Mouse (Mus musculus) 3T3-L1 (cell line): ENCODE data around the gene Mast4.

Experiments used
- DNase-seq: peaks from one replicate; pipeline ENCODE4 v3.0.0-alpha.2; 2015; ENCODE audit warnings: low read depth, low spot score

The Mast4 gene

DNA sequence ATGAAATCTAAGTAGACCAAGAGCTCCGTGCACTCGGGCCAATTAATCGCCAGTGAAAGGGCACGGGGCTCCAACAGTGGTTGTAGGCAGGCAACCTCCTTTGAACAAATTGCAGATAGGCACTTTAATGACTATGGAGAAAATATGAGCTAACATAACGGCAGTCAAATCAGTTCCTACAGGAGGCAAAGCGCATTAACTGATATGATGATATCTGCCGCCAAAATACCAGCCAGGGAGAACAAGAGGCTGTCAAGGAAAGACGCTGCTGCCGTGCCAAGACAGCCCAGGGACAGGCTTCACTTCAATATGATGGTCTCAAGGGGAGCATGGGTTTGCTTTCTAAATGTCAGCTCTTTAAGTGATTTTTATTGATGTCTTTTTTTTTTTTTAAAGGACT, 401.9 kb downstream of the Mast4 start:
- no peak for DNase-seq

DNA sequence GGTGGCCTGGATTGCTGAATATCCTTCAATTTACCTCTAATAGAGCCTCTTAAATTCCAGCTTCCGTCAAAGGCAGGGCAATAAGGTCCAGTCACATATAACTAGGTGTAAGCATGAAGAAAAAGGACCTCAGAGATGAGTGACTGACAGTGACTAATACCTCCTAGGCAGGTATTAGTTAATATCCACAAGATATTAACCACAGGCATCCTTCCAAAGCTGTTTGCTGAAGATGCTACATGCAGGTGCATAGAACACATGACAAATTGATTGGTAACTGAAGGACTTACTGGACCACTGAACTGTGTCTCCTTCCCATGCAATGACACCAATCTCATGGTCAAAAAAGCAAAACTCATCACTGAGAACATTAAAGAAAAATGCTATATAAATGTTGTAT, 402.3 kb downstream of the Mast4 start:
- no peak for DNase-seq

DNA sequence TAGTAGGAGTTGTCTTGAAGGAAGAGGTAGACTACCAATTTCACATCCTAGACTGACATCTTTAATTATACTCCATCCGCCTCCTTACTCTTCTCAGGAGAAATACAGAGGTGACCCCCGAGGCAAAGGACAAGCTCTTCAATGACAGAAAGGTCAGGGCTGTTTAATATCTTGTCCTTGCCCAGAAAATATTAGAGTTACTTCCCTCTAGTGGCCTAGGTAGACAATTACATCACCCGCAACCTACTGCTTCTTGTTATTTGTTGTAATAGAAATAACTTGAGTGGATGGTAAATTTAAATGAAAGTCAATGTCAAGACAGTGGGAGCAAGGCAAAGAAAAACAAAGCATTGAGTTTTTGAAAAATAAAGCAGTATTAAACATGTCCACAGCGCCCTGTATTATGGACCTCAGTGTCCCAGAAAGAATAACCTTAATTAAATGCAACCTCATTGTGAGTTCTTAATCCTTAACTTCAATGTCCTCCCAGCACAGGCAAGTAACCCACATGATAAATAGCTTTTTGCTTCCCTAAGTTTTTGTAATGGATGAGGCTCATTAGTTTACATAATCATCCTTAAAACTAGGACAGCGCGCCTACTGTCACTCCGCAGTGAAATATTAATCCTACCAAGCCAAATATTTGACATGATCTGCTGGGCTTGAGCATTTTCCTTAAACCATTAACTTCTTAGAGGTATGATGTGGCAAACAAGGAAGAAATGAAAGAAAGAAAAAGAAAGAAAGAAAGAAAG, 408.3 kb downstream of the Mast4 start:
- no peak for DNase-seq

DNA sequence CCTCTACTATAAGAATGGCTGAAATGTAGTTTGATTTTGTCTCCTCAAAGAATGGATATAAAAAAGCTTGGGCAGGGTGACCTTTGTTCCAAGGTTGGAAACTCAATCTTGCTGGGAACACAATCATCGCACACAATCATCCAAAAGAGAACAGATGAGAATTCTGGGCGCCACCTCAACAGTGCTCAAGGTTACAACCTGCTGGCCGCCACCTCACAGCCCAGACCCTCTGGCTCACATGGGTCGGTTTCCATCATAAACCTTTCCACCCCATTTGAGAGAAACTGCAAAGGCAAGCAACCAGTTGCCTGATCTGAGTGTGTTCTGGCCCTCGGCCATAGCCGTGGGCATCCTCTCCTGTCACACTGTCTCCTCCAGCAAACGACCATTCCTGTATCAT, 414.6 kb downstream of the Mast4 start:
- no peak for DNase-seq

DNA sequence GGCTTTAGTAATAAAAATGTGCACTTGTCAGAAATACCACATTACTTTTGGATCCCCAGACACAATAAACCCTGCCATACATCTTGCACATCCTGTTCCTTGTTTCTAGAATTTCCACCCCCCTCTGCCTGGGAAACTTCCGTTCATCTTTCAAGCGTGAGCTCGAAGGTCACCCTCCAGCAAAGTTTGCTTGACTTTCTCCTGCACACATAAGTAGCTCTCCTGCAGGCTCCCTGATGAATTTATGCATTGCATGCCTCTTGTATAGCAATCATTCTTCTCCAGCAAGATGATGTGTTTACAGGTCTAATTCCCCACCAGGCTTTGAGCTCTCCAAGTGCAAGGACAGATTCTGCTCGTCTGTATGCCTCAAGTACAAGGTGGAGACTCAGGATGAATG, 415.7 kb downstream of the Mast4 start:
- no peak for DNase-seq

DNA sequence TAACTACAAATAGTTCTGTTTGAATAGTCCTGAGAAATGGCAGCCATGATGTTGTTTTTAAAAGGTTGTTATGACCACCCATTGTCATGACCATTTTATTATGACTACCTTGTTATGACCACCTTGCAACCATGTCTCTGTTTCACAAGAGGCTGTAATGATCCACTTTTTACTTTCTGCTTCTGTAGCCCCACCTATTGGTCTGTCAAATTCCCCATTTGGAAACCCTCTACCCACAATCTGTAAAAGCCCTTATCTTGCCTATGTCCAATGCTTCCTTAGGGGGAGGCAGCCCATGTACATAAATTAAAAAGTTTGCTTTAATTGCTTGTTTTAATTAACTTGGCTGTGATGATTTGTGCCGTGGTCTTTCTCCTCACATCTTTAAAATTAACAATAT, 419.0 kb downstream of the Mast4 start:
- no peak for DNase-seq

DNA sequence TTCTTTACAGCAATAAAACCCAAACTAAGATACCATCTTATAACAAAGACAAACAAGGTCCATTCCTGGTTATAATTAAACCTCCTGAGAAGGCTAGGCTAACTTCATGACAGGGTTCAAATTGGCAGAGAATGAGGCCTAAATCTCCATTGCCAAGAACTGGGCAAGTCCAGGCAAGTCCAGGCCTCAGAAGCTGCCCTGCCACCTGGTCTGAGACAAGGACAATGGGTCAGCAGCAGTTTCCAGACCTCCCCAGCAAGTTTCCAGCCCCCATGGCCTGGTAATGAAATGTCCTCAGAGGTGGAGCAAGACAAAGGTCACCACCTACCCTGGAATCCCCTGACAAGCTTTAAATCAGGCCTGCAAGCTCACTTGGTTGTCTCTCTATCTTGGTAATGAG, 419.5 kb downstream of the Mast4 start:
- no peak for DNase-seq

DNA sequence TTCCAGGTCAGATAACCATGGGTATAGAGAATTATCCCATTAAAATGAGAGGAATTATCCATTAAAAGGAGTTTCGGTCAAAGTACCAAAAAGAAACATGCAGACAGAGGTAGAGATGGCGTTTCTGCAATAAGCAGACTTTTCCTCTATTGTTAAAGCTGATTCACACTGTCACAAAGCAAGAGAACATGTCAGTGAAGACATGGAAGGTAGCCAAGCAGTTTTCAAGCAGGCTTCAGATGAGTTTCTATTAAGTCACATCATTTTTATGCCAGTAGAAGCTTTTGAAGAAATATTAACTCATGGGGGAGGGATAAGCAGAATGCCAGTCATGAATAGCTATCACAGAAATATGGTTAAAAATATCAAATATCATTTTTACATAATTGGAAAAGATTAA, 420.4 kb downstream of the Mast4 start:
- DNase-seq: no peak

DNA sequence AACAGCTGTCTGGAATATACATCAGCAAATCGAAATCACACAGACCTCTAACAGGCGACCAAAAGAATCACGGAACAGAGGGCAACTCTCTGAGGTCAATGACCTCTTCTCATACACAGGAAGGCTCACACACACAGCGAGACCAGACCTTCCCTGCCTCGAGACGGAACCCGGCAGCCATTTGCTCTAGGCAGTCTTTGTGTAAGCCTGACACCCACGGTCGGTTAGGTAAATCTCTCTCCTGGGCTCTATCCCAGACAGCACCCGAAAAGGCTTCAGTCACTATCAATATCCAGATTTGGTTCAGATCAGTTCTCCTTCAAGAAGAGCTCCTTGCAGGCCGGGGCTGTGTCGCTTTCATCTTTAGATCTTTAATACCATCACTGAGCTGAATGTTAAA, 421.4 kb downstream of the Mast4 start:
- DNase-seq: no peak

DNA sequence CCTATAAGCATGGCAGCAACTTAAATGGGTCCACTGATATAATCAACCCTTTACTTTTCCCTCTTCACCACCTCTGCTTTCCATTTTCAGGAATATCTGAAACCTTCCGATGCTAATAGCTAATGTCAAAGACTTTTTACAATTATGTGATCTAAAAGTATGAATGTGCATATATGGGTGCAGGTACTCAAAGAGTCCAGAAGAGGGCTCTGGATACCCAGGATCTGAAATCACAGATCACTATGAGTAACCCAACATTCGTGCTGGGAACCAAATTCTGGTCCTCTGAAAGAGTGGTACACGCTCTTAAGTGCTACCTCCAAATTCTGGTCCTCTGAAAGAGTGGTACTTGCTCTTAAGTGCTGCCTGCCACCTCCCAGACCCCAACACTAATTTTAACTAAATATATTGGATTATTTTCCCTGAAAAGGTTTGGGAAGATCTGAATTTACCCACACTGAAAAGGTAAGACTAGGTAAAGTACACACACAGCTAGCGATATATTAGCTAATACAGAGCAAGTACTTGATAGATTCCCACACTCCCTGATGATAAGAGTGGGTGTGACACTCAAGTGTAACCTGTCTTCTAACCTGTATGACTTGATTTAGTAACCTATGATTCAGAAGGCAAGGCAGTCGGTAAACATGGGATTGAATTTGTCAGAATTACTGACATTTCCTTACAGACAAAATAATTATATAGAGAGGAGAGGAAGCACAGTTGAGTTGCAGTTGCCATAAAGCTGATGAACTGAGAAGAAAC, 424.5 kb downstream of the Mast4 start:
- no peak for DNase-seq

DNA sequence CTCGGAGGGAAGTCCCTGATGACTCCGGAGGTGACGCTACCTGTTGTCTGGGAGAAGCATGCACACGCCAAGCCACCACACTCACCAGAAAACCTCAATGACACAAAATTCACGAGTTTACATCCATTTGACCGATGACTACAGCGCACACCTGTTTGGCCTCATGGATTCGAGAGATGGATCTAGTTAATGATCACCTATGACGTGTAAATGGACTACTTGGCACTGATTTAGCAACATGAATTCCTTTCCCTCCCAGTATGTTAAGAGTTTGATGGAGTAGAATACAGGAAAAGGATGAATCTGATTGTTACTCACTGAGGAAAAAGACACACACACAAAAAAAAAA, 427.7 kb downstream of the Mast4 start:
- DNase-seq: no peak

DNA sequence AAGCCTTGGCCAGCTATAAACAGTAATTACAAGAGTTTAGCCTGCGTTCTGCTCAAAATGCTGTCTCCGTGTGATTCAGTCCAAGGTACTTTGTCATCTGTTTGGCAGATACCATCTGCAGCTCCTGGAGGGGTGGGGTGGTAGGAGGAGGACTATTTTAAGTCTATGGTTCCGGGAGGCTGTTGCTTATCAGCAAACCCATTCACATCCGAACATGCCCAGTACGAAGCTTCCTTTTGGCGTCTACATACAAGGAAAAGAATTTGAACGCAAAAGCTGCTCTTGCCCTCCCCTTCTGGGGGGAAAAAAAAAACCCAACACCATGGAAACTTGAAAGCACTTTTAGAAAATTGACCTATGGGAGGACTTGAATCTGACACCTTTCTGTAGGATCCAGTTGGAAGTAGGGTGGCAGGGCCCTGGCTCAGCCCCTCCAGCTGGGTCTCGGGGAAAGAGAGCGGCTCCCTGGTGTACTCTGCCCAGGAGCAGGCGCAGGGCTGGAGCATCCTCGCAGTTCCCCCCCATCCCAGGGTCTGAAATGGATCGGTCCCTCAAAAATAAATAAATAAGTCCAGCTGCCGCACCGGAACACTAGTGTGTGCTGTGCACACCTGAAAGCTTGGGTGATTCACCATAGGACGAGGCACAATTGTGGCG, 428.2 kb downstream of the Mast4 start:
- peak; percentile 97 for DNase-seq

DNA sequence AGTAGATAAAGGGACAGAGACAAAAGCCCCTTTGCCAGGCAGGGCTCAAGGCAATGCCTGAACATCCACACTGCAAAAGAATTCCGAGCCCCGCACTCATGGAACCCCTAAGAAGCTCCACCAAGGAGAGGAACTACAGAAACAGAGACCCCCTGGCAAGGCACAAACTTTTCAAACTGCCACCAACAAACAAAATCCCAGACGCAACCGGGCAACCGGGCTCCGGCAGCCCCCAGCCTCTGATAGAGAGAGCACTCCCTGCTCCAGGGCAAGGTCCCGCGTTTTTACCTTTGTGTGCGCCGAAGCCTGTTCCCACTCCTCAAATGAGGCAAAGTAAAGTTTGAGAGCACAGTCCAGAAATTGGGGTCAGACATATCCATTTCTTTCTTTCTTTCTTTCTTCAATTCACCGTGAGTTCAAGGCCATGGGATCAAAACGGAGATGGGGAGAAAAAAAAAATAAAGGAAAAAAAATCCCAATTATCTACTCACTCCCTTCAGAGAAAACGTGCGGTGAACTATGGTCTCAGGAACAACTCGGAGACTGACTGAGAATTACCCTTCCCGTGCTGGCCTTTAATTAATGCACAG, 428.8 kb downstream of the Mast4 start:
- DNase-seq: no peak

DNA sequence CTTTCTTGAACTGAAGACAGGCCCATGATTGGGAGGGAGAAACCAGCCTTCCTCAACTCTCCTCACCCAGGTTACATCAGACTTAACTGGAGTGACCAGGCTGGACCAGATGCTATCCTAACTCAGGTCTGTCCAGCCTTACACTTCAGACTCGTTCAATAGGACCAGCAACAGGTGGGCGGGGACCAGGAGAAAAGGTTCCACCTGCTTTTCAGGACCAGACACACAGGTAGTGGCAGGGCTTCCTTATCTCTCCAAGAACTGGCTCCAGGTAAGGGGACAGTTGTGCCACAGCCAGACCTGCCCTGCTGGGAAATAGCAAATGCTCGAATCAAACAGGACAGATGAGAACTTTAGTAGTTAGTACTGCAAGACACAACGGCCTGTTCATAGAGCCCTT, 430.6 kb downstream of the Mast4 start:
- DNase-seq: no peak

DNA sequence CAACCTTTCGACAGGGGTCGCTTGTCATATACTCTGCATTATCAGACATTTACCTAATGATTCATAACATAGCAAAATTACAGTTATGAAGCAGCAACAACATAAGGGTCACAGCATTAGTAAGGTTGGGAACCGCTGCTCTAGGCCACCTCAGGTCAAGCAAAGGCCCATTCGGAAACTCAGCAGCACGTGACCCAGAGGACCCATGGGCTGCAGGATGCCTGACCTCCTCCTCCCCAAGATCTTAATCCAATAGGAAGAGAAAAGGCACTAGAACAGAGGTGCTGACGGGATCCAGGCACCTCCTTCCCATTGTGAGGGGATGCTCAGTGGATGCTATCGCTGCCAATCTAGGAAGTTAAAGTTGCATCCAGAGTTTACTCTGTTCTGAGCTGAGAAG, 432.2 kb downstream of the Mast4 start:
- no peak for DNase-seq

DNA sequence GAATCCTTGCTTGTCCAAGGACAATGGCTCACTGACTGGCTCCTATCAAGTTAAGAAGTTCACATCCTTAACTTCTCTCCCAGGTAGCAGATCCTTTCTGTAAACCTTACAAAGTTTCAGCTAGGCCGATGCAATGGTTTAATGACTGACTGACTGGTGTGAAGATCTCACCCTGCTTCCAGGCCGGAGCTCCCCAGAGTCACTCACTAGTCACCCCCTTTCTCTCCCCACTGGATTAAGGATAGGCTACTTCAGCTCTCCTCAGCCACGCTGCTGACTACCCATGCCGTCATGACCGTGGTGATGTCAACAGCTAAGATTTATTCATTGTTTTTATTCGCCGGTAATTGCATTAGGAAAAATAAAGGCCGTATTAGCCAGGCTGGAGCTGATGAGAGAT, 433.8 kb downstream of the Mast4 start:
- no peak for DNase-seq

DNA sequence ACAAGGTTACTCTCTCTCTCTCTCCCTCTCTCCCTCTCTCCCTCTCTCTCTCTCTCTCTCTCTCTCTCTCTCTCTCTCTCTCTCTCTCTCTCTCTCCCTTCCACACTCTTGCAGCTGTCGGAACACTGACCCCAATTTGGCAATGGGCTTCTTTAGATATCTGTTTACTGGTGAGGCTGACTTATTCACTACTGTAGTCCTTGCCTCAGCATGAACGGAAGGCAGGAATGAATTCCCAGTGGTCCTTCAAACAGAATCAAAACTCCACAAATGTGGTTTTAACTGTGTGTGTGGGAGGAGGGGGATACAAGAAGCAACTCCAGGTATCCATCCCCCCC, 434.2 kb downstream of the Mast4 start:
- no peak for DNase-seq

DNA sequence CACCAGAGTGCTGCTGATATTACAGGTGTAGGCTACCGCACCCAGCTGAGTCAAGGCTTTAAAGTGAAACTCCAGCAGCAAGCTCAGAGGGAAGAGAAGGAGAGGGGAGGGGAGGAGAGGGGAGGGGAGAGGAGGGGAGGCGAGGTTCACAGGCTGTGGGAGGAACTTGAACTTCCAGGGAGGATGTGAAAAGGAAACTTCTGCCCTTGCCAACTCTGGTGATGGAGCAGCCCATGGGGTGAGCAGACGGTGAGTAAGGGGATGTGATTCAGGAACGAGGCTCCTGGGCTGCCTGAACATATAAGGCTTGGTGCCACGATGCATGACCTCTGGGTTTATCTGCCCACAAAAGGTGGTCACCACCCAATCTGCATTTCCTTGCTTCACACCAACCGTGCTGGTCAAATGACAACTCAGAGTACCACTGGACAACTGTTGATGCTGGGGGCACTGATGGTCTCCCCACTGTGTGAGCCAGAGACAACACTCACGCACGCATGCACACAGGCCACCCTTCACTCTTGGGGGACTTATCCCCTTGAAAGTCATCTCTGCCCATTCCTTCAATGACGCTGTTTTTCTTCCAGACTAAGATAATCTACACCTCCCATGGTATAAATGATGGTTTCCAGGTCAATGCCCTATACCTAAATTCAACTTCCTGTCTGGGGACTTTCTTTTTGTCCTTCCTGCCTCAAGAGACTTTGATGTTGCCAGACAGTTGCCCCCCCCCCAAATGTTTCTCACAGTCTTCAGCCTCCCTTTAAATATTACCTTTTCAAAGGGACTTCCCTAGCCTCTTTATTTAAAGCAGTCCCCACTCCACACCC, 434.8 kb downstream of the Mast4 start:
- peak; percentile 74 for DNase-seq

DNA sequence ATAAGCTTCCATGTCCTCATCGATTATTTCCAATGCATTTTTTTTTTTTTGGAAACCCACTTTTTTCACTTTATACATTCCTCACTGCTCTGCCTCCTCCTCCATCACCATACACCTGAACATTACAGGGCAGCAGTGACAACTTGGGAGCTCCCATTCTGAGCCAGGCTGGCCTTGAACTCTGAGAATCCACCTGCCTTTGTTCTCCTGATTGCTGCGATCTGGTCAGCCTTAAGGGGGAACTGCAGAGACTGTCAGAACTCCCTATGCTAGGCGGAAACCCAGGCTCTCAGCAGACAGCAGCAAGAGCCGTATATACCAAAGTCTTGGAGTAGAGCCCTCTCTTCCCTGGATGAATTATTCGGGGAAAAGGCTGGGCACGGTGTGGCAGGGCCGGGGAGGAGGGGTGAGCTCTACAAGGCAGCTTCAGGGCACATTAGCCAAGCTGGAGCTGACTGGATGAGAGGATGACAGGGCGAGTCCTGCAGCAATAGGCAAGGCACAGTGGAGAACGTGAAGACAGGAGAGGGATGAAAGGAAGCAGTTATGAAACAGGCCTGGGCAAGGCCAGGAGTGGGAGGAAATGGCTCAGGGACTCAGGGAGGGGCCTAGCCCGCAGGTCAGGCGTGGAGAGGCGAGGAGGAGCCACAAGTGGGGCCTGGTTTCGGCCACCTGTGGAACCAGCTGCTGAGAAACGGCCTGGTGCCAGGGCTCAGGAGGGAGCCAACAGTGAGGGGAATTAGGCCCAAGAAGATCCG, 435.7 kb downstream of the Mast4 start:
- DNase-seq: peak; percentile 74

DNA sequence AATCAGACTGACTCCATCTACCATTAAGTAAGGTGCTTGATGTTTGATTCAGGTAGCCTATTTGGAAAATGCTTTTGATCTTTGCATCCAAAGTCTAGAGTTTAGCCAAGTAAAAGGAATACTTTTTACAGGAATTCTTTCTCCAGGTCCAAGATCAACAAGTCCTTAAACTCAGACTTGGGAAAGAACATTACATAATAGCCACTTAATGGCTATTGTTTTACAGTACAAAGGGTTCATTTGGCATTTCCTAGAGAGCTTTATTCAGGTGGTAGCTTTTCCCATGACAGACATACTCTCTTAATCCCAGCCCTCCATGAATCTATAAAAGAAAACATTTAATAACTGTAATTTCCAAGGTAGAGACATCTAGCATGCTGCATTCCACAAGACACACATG, 438.0 kb downstream of the Mast4 start:
- DNase-seq: no peak

DNA sequence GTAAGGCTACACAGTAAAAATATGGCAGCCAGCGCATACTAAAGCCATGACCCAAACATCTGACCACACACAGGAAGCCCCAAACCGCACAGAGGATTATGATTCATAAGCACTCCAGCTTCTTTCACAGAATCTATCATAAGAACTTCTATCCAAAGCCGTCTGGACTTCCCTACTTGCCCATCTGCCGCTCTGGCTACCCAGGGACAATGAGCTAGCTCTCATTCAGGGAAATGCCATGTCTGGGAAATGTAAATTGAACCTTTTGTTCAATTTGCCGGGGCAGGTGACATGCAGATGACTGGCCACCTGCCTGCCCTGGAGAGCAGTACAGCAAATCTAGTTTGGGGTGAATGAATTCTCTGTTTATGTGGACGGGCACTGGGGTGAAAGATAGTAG, 438.4 kb downstream of the Mast4 start:
- DNase-seq: peak; percentile 95
